Mouse (Mus musculus) MEL (cell line): ENCODE measurements around the gene Slc17a5. TPM values are rescaled to one million over a fixed set of nuclear protein-coding genes. Genes with fewer than 3 reads are reported as not detected.

Experiments
- DNase-seq: peaks from one replicate; pipeline ENCODE4 v3.0.0; 2011; ENCODE audit warnings: low read depth, low spot score
- H3K27ac ChIP-seq: 2 replicates; pipeline ENCODE4 v1.5.1; 2012; ENCODE audit warnings: low read depth, mild to moderate bottlenecking, control low read depth, low read length, moderate library complexity; ENCODE audit not compliant: control insufficient read depth
- H3K27me3 ChIP-seq, 2 experiments: fragments of 150-350 bp in 1 of 2; sonication (generic) in 1 of 2; 2 replicates each; pipeline ENCODE4 v1.6.1; 2012; ENCODE audit warnings: low read length in 2 of 2, mild to moderate bottlenecking in 2 of 2, improper control_type of control experiment in 1 of 2, moderate library complexity in 1 of 2; ENCODE audit not compliant: insufficient read depth in 2 of 2, control insufficient read depth in 1 of 2
- H3K36me3 ChIP-seq, 2 experiments: 2 replicates each; pipeline ENCODE4 v1.6.1; 2012 to 2014; ENCODE audit warnings: low read length in 2 of 2, improper control_type of control experiment in 1 of 2, inconsistent platforms in 1 of 2, mild to moderate bottlenecking in 1 of 2; ENCODE audit not compliant: insufficient read depth in 2 of 2, control insufficient read depth in 1 of 2
- H3K4me1 ChIP-seq, 2 experiments: fragments of 150-350 bp in 1 of 2; sonication (generic) in 1 of 2; 2 replicates each; pipeline ENCODE4 v1.6.1; 2012; ENCODE audit warnings: low read length in 2 of 2, improper control_type of control experiment in 1 of 2, mild to moderate bottlenecking in 1 of 2; ENCODE audit not compliant: insufficient read depth in 2 of 2, control insufficient read depth in 1 of 2
- H3K4me3 ChIP-seq, 2 experiments: fragments of 150-350 bp in 1 of 2; sonication (generic) in 1 of 2; 2 replicates each; pipeline ENCODE4 v1.5.1; 2012; ENCODE audit warnings: low read depth in 2 of 2, low read length in 2 of 2, mild to moderate bottlenecking in 2 of 2, moderate library complexity in 2 of 2, control low read depth in 1 of 2, improper control_type of control experiment in 1 of 2; ENCODE audit not compliant: control insufficient read depth in 1 of 2, insufficient read depth in 1 of 2
- H3K79me2 ChIP-seq: 2 replicates; pipeline ENCODE4 v1.6.1; 2012; ENCODE audit warnings: mild to moderate bottlenecking, low read length, moderate library complexity; ENCODE audit not compliant: control insufficient read depth, poor library complexity, insufficient read depth
- H3K9ac ChIP-seq: 2 replicates; pipeline ENCODE4 v1.6.1; 2012; ENCODE audit warnings: low read depth, mild to moderate bottlenecking, control low read depth, low read length, moderate library complexity; ENCODE audit not compliant: control insufficient read depth, poor library complexity, severe bottlenecking
- H3K9me3 ChIP-seq: fragments of 150-350 bp; sonication (generic); replicated peaks from 2 replicates; pipeline ENCODE4 v1.6.1; 2012; ENCODE audit warnings: mild to moderate bottlenecking, low read length, improper control_type of control experiment, moderate library complexity; ENCODE audit not compliant: insufficient read depth
- CHD2 ChIP-seq: IDR thresholded peaks from 2 replicates; pipeline ENCODE4 v1.6.1; 2011; ENCODE audit warnings: low read length, improper control_type of control experiment
- EP300 ChIP-seq, 2 experiments: IDR thresholded peaks; 2 replicates each; pipeline ENCODE4 v1.6.1; 2011; ENCODE audit warnings: improper control_type of control experiment in 2 of 2, low read length in 2 of 2, low read depth in 1 of 2, mild to moderate bottlenecking in 1 of 2
- ETS1 ChIP-seq: IDR thresholded peaks from 2 replicates; pipeline ENCODE4 v1.6.1; 2012; ENCODE audit warnings: low read depth, mild to moderate bottlenecking, inconsistent platforms, low read length, improper control_type of control experiment, moderate library complexity
- GATA1 ChIP-seq: IDR thresholded peaks from 2 replicates; pipeline ENCODE4 v1.6.1; 2011; ENCODE audit warnings: low read depth, low read length, improper control_type of control experiment
- JUND ChIP-seq: IDR thresholded peaks from 2 replicates; pipeline ENCODE4 v1.6.1; 2011; ENCODE audit warnings: low read depth, mild to moderate bottlenecking, improper control_type of control experiment, low read length
- MAFK ChIP-seq: IDR thresholded peaks from 2 replicates; pipeline ENCODE4 v1.6.1; 2011; ENCODE audit warnings: low read depth, mild to moderate bottlenecking, low read length, improper control_type of control experiment, borderline replicate concordance
- MAZ ChIP-seq: IDR thresholded peaks from 2 replicates; pipeline ENCODE4 v1.6.1; 2012; ENCODE audit warnings: low read depth, mild to moderate bottlenecking, inconsistent platforms, low read length, improper control_type of control experiment
- MYB ChIP-seq: IDR thresholded peaks from 2 replicates; pipeline ENCODE4 v1.6.1; 2011; ENCODE audit warnings: mild to moderate bottlenecking, low read depth, low read length, improper control_type of control experiment
- MYC ChIP-seq: IDR thresholded peaks from 2 replicates; pipeline ENCODE4 v1.6.1; 2011; ENCODE audit warnings: low read depth, mild to moderate bottlenecking, low read length, improper control_type of control experiment, moderate library complexity
- NRF1 ChIP-seq: IDR thresholded peaks from 2 replicates; pipeline ENCODE4 v1.6.1; 2014; ENCODE audit warnings: low read depth, mild to moderate bottlenecking, inconsistent platforms, low read length, improper control_type of control experiment, moderate library complexity; ENCODE audit not compliant: poor library complexity, insufficient read depth, severe bottlenecking
- POLR2A ChIP-seq, 2 experiments: IDR thresholded peaks; 2 replicates each; pipeline ENCODE4 v1.6.1; 2011 to 2012; ENCODE audit warnings: low read length in 2 of 2, mild to moderate bottlenecking in 2 of 2, control low read depth in 1 of 2, improper control_type of control experiment in 1 of 2, low read depth in 1 of 2, moderate library complexity in 1 of 2; ENCODE audit not compliant: control insufficient read depth in 1 of 2, insufficient read depth in 1 of 2, poor library complexity in 1 of 2
- POLR2AphosphoS2 ChIP-seq: IDR thresholded peaks from 2 replicates; pipeline ENCODE4 v1.6.1; 2011; ENCODE audit warnings: low read length, improper control_type of control experiment
- SIN3A ChIP-seq: IDR thresholded peaks from 2 replicates; pipeline ENCODE4 v1.6.1; 2012; ENCODE audit warnings: low read length, improper control_type of control experiment, inconsistent platforms
- TBP ChIP-seq: IDR thresholded peaks from 2 replicates; pipeline ENCODE4 v1.8.0; 2011; ENCODE audit warnings: low read depth, low read length, improper control_type of control experiment
- TCF12 ChIP-seq: IDR thresholded peaks from 2 replicates; pipeline ENCODE4 v1.6.1; 2014; ENCODE audit warnings: low read depth, mild to moderate bottlenecking, inconsistent platforms, low read length, improper control_type of control experiment, moderate library complexity
- USF1 ChIP-seq: IDR thresholded peaks from 2 replicates; pipeline ENCODE4 v1.6.1; 2014; ENCODE audit warnings: low read depth, mild to moderate bottlenecking, inconsistent platforms, low read length, improper control_type of control experiment, moderate library complexity
- USF2 ChIP-seq, 2 experiments: IDR thresholded peaks; 2 replicates each; pipeline ENCODE4 v1.6.1; 2011 to 2012; ENCODE audit warnings: improper control_type of control experiment in 2 of 2, low read length in 2 of 2, borderline replicate concordance in 1 of 2, inconsistent platforms in 1 of 2, low read depth in 1 of 2, mild to moderate bottlenecking in 1 of 2; ENCODE audit not compliant: insufficient read depth in 1 of 2
- ZC3H11A ChIP-seq: IDR thresholded peaks from 2 replicates; pipeline ENCODE4 v1.6.1; 2012; ENCODE audit warnings: low read depth, mild to moderate bottlenecking, inconsistent platforms, low read length, improper control_type of control experiment
- ZMIZ1 ChIP-seq: IDR thresholded peaks from 2 replicates; pipeline ENCODE4 v1.6.1; 2012; ENCODE audit warnings: low read depth, mild to moderate bottlenecking, inconsistent platforms, low read length, improper control_type of control experiment, moderate library complexity
- polyA plus RNA-seq, 2 experiments: library from polyadenylated mRNA; stranded (reverse) in 1 of 2; unstranded in 1 of 2; fragments of >175 nt in 1 of 2; fragments of >200 nt in 1 of 2; gene quantifications; 2 replicates each; pipeline versions ENCODE4 v1.2.1 to v1.2.4; 2012; ENCODE audit warnings: low replicate concordance in 2 of 2, low read depth in 1 of 2; ENCODE audit not compliant: insufficient read length in 2 of 2, insufficient read depth in 1 of 2, missing spikeins in 1 of 2
- total RNA-seq: library from RNA; depleted of rRNA; stranded (reverse); fragments of 300-350 nt; gene quantifications from 2 replicates; pipeline ENCODE4 v1.2.3, GENCODE M21; 2012

Slc17a5 gene
- total and polyA plus RNA-seq, 3 experiments: 3.5 to 4.1 TPM; not detected in 1

DNA sequence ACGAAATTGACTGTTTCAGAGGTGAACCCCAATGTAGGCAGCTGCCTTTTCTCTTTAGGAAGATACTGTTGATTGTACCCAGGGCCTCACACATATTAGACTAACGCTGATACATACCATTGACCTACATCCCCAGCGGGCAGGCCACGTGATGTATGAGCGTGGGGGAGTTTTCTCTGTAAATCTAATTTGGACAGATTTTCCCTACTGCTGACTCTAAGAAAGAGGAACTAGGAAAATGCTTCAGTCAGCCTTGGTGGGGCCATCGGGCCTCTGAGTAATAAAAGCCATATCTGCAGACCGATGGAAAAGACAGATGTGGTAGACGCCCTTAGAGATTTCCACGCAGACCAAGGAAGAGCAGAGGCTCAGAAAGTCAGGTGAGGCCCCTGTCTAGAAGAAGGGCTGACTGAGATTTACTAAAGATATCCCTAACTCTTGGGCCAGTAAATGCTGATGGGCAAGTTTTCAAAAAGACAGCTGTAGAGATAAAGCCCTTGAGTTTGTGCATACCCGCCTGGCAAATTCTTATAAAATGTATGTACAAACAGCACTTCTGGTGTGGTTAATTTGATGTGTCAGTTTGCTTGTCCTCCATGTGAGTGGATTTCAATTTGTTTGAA, 681 bp upstream of the Slc17a5 start (continued):
- no peak for TF ChIP-seq ZC3H11A
- TF ChIP-seq ZMIZ1: no peak
- no peak for TF ChIP-seq NRF1
- TF ChIP-seq TBP: no peak
- TF ChIP-seq CHD2: no peak
- TF ChIP-seq MYB: no peak
- TF ChIP-seq, all 39 proteins: peak for 15

DNA sequence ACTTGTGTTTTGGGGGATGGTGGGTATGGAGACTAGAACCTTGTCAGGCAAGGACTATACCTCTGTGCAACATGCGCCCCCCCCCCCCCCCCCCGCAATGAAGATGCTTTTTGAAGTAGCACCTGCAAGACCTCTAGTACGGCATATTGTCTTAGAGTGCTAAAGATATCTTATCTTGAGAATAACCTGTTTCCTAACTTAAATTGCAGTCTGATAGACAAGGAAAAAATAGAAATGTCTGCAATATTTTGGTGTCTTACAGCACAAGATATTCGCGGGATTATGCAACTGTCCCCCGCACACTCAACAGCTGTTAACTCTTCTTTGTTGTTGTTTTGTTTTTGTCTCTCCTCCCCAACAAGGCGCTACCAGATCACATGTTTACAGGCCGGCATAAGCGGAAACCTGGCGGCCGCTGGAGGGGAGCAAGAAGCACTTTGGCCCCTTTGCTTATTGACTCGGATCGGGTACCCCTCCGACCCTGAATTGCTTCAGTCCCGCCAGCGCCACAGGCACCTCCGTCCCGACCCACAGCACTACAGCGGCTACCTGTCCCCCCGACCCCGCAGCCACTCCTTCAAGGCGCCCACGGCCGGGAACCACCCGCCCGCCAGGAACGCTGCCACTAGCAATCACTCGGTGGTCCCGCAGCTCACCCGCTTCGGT, 490 bp downstream of the Slc17a5 start:
- H3K79me2 ChIP-seq: no peaks in the 10 kb centered on the region; the same call in 1 of the 2 replicates
- TF ChIP-seq TBP (0 out of 2 replicates have a peak, but pooled peaks have one; percentile 4), ZMIZ1 (no peak), MAFK (no peak), POLR2A (IDR thresholded peaks at IDR 0.05; ENCODE audit: control insufficient read depth in 1 of 2, insufficient read depth in 1 of 2, low read depth in 1 of 2, low read length in 2 of 2, poor library complexity in 1 of 2) (no peak), USF1 (peak; percentile 36; the same call in 1 of the 2 replicates), JUND (no peak), EP300 (IDR thresholded peaks at IDR 0.05; ENCODE audit: low read depth in 1 of 2, low read length in 2 of 2) (0 out of 4 replicates have a peak, but pooled peaks of 1 of the 2 experiments have one; percentile 18), MAZ (no peak; the same call in 1 of the 2 replicates), MYB (no peak), USF2 (IDR thresholded peaks at IDR 0.05; ENCODE audit: borderline replicate concordance in 1 of 2, insufficient read depth in 1 of 2, low read depth in 1 of 2, low read length in 2 of 2) (no peak), SIN3A (peak; percentile 75; the same call in 1 of the 2 replicates), MYC (no peak), TCF12 (peak; percentile 67), GATA1 (peak; percentile 22; the same call in 1 of the 2 replicates), POLR2AphosphoS2 (no peak), ETS1 (peak; percentile 69)
- TF ChIP-seq, all 39 proteins: peak for 7
- peaks cover 0 to 8% of the 10 kb centered on the region in 2 experiments; a peak in 2 of 4 replicates for H3K36me3 ChIP-seq
- no peaks in the 10 kb centered on the region for H3K9me3 ChIP-seq
- H3K4me1 ChIP-seq: peaks cover 0 to 7% of the 10 kb centered on the region in 2 experiments; a peak in 1 of 4 replicates
- DNase-seq: peak; percentile 71
- H3K4me3 ChIP-seq: peak overlapping the region; percentile 85 to 95
- H3K27me3 ChIP-seq: no peaks in the 10 kb centered on the region
- H3K27ac ChIP-seq: peak overlapping the region; percentile 41
- peak overlapping the region; percentile 85 for H3K9ac ChIP-seq
